In the genomic region with DNA sequence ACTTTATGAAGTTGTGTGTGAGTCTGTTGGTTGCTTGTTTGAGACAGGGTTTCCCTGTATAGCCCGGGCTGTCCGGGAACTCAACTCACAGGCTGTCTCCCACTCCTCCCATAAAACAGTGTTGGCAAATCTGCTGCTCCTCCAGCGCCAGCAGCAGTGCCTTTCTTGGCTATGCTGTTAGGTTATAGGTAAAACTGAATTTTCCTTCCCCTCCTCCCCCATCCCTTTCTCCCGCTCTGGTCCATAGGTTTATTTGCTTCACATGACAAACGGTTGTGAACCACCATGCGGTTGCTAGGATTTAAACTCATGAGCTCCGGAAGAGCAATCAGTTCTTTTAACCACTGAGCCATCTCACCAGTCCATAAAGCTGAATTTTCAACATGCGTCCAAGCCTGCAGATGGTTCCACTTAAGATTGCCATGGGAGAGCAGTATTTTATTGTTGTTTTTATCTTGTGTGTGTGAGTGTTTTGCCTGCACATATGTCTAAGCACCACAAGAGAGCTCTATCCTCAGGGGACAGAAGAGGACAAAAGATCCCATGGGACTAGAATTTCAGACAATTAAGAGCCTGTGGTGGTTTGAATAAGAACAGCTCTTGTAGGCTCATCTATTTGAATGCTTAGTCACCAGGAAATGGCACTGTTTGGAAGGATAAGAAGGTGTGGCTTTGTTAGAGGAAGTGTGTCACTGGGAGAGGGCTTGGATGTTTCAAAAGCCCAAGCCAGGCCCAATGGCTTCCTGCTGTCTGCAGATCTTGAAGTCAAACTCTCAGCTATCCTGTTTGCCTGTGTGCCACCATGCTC, we compare ENCODE assay signal across 8 mouse cellular contexts. TPM values are rescaled to one million over a fixed set of nuclear protein-coding genes. Genes with fewer than 3 reads are reported as not detected.
DNase-seq lines count a peak whose midpoint lies in the region; ATAC-seq lines count a peak whose summit lies in the region.

No protein-coding gene starts in this region.

- 0 out of 2 replicates have a peak overlapping the region, but pooled peaks have one; percentile 23 for H3K9ac ChIP-seq in neural tube, embryonic 13.5 days

- H3K27ac ChIP-seq in brown adipose tissue, adult 24 weeks (replicated peaks; ENCODE audit: low read depth, low read length) = no peak overlapping the region
- H3K27ac ChIP-seq in neural tube, embryonic 13.5 days (replicated peaks) = peak overlapping the region; percentile 39

- ATAC-seq in neural tube, embryonic 13.5 days (ENCODE audit: low read depth) = peak; percentile 73; the same call in 1 of the 2 replicates

- H3K4me3 ChIP-seq in brown adipose tissue, adult 24 weeks (ENCODE audit: insufficient read depth, low read depth, low read length) = peak overlapping the region; percentile 41
- peak overlapping the region; percentile 27 for H3K4me3 ChIP-seq in neural tube, embryonic 13.5 days

- peak overlapping the region; percentile 49 for H3K4me2 ChIP-seq in neural tube, embryonic 13.5 days

- no peaks in the 10 kb centered on the region for H3K9me3 ChIP-seq in neural tube, embryonic 13.5 days

- no peaks in the 10 kb centered on the region for H3K4me1 ChIP-seq in brown adipose tissue, adult 24 weeks (ENCODE audit: control insufficient read depth, insufficient read depth, insufficient read length, low read length)
- H3K4me1 ChIP-seq in neural tube, embryonic 13.5 days (replicated peaks) = peaks cover 13% of the 10 kb centered on the region

- peak; percentile 35 for DNase-seq in kidney, postnatal 10 days
- no peak for DNase-seq in kidney, postnatal 14 days
- peak; percentile 28 for DNase-seq in hindlimb bud, embryonic 11.5 days (ENCODE audit: extremely low spot score, low read depth, low spot score)
- DNase-seq in spleen, adult 18-20 months = no peak
- no peak for DNase-seq in layer of hippocampus, postnatal 14 days (ENCODE audit: low spot score in 2 of 2)
- DNase-seq in layer of hippocampus, adult 9-11 months = no peak

- H3K27me3 ChIP-seq in neural tube, embryonic 13.5 days = 0 out of 2 replicates have a peak, but pooled peaks cover 4% of the 10 kb centered on the region

- 35% methylated on average over 8 of the region's 8 CpGs for WGBS in neural tube, embryonic 13.5 days

- no peaks in the 10 kb centered on the region for H3K36me3 ChIP-seq in neural tube, embryonic 13.5 days

RNA-seq across cellular contexts. Expression of a gene that starts 12.2 kb away (rescaled TPM):
- 19.9 and 27.2 TPM in 2 replicates for polyA plus RNA-seq in brown adipose tissue, adult 24 weeks (2012; ENCODE audit: insufficient read depth, insufficient read length, missing spikeins)
- 83.0 and 85.8 TPM in 2 replicates for polyA plus RNA-seq in neural tube, embryonic 13.5 days (2015; fragmentation: Nextera tagmentation; extraction: Ambion mirVana)
- total RNA-seq in layer of hippocampus, postnatal 14 days (2021) = 10 to 100 TPM; 33.5 to 40.2 TPM

Comparison
In these comparisons a context has a peak if more than half of its experiments do, and no peak if none do; other contexts are left out.
1. DNase-seq: peak in kidney, postnatal 10 days (single experiment) and hindlimb bud, embryonic 11.5 days (single experiment); none in kidney, postnatal 14 days (single experiment), spleen, adult 18-20 months (0 of 2), layer of hippocampus, postnatal 14 days (0 of 2) and layer of hippocampus, adult 9-11 months (single experiment).